Mouse (Mus musculus) G1E (cell line): ENCODE measurements around the gene Lhcgr. TPM values are rescaled to one million over a fixed set of nuclear protein-coding genes. Genes with fewer than 3 reads are reported as not detected.

Experiments used
- ATAC-seq: 2 replicates; pipeline ENCODE4 v1.8.0; 2016; ENCODE audit warnings: mild to moderate bottlenecking; ENCODE audit not compliant: insufficient number of reproducible peaks, poor library complexity, low FRiP score, severe bottlenecking; ENCODE audit errors: extremely low read depth
- DNase-seq: peaks from one replicate; pipeline ENCODE4 v3.0.0; 2012; ENCODE audit warnings: low spot score
- H3K27me3 ChIP-seq: 2 replicates; pipeline ENCODE4 v1.6.1; 2012; ENCODE audit warnings: mild to moderate bottlenecking, low read length, inconsistent platforms; ENCODE audit not compliant: insufficient read depth
- H3K36me3 ChIP-seq: replicated peaks from 2 replicates; pipeline ENCODE3; 2012; ENCODE audit warnings: mild to moderate bottlenecking, inconsistent platforms
- H3K4me1 ChIP-seq: 2 replicates; pipeline ENCODE4 v1.6.1; 2012; ENCODE audit warnings: low read depth, low read length, inconsistent platforms, mixed read lengths; ENCODE audit not compliant: insufficient read depth
- H3K4me3 ChIP-seq: 2 replicates; pipeline ENCODE4 v1.5.1; 2012; ENCODE audit warnings: low read depth, mild to moderate bottlenecking, inconsistent platforms, low read length, moderate library complexity, mixed read lengths
- H3K9me3 ChIP-seq: replicated peaks from 2 replicates; pipeline ENCODE4 v1.6.1; 2012; ENCODE audit warnings: inconsistent platforms
- CTCF ChIP-seq: IDR thresholded peaks from 2 replicates; pipeline ENCODE4 v1.5.1; 2012; ENCODE audit warnings: low read depth, low read length, inconsistent platforms, mixed read lengths
- GATA1 ChIP-seq: IDR thresholded peaks from 2 replicates; pipeline ENCODE4 v1.6.1; 2012; ENCODE audit warnings: borderline replicate concordance, low read length, inconsistent platforms, mixed read lengths
- GATA2 ChIP-seq: IDR thresholded peaks from 2 replicates; pipeline ENCODE4 v1.6.1; 2012; ENCODE audit warnings: low read depth, low read length, inconsistent platforms, borderline replicate concordance
- POLR2AphosphoS5 ChIP-seq: IDR thresholded peaks from 2 replicates; pipeline ENCODE4 v1.6.1; 2012; ENCODE audit warnings: low read depth, low read length, inconsistent platforms; ENCODE audit not compliant: insufficient replicate concordance
- TAL1 ChIP-seq: conservative IDR thresholded peaks from 2 replicates; pipeline ENCODE4 v1.6.1; 2012; ENCODE audit warnings: low read depth, low read length, inconsistent platforms, mixed read lengths
- polyA plus RNA-seq: library from polyadenylated mRNA; stranded (reverse); fragments of >175 nt; gene quantifications from 2 replicates; pipeline ENCODE4 v1.2.3, GENCODE M21; 2012
- total RNA-seq, 2 experiments: library from RNA; stranded (forward) in 1 of 2; stranded (reverse) in 1 of 2; fragments of 200-1000 nt in 1 of 2; fragments of >200 nt in 1 of 2; fragmentation: Nextera tagmentation in 1 of 2; gene quantifications; 2 replicates each; pipeline ENCODE4 v1.2.3; 2014 to 2017

The Lhcgr gene
- total and polyA plus RNA-seq, 3 experiments, result 0.16 TPM; not detected in 2

GRCm38 (mm10) chr17:88752827-88753471 is 38.8 kb downstream of the Lhcgr start:
- Histone ChIP-seq H3K9me3 (peaks cover 27% of the 10 kb centered on the region), H3K36me3 (no peaks in the 10 kb centered on the region), H3K4me3 (no peak overlapping the region), H3K4me1 (no peaks in the 10 kb centered on the region), H3K27me3 (no peaks in the 10 kb centered on the region)
- ATAC-seq, result no peak
- TF ChIP-seq POLR2AphosphoS5 (no peak), TAL1 (no peak), CTCF (no peak), GATA1 (no peak), GATA2 (no peak)
- no peak for DNase-seq

GRCm38 (mm10) chr17:88749646-88750045 is 42.1 kb downstream of the Lhcgr start:
- Histone ChIP-seq H3K27me3 (no peaks in the 10 kb centered on the region), H3K4me3 (no peak overlapping the region), H3K36me3 (no peaks in the 10 kb centered on the region), H3K9me3 (peaks cover 20% of the 10 kb centered on the region), H3K4me1 (no peaks in the 10 kb centered on the region)
- TF ChIP-seq TAL1 (no peak), GATA1 (no peak), POLR2AphosphoS5 (no peak), GATA2 (no peak), CTCF (no peak)
- ATAC-seq (no peak), DNase-seq (no peak)

DNA sequence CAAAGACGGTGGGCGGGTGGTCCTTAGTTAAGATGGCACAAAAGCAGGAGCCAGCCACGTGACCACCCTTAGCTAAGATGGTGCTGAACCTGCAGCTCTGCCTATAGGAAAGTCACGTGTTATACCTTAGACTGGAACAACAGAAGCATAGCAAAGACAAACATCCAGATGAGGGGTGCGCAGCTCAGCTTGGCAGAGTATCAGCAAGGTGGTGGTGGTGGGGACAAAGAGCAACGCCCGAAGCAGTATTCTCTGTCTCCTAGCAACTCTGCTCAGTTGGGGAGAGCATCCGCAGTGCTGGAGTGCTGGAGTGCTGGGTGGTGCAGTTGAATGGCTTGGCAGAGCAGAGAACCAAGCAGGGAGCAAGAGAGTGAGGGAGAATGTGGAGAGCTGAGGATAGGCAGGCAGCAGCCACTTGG is 85.5 kb downstream of the Lhcgr start:
- DNase-seq, result no peak
- Histone ChIP-seq H3K4me1 (no peaks in the 10 kb centered on the region), H3K27me3 (no peaks in the 10 kb centered on the region), H3K9me3 (peaks cover 9% of the 10 kb centered on the region), H3K36me3 (no peaks in the 10 kb centered on the region), H3K4me3 (no peak overlapping the region)
- no peak for ATAC-seq
- TF ChIP-seq POLR2AphosphoS5 (no peak), TAL1 (no peak)

GRCm38 (mm10) chr17:88703112-88703511 is 88.7 kb downstream of the Lhcgr start:
- no peak for ATAC-seq
- DNase-seq, result no peak
- Histone ChIP-seq H3K36me3 (no peaks in the 10 kb centered on the region), H3K4me3 (no peak overlapping the region), H3K9me3 (peaks cover 13% of the 10 kb centered on the region), H3K4me1 (no peaks in the 10 kb centered on the region), H3K27me3 (no peaks in the 10 kb centered on the region)
- no peak for TF ChIP-seq CTCF
- no peak for TF ChIP-seq GATA1
- no peak for TF ChIP-seq GATA2
- TF ChIP-seq TAL1, result no peak
- no peak for TF ChIP-seq POLR2AphosphoS5

DNA sequence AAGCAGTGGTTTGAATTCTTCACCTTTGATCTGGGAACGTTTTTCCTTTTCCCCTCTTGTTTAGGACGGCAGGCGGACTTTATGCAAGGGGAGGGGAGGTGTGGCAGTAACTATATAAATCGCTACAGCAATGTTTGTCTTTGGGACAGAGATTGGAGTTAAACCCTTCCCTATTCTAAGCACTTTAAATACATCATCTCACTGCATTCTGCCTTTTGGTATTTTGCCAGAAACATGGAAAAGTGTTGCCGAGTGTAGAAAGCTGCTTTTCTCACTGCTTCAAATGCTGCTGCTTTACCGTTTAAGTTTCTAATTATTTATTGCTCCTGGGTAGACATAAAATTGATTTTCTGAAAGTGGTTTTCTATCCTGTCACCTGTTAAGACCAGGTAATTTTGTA is 89.4 kb downstream of the Lhcgr start:
- H3K27me3 ChIP-seq, result no peaks in the 10 kb centered on the region
- no peaks in the 10 kb centered on the region for H3K4me1 ChIP-seq
- DNase-seq (no peak), ATAC-seq (no peak)
- no peaks in the 10 kb centered on the region for H3K36me3 ChIP-seq
- TF ChIP-seq GATA2 (no peak), POLR2AphosphoS5 (no peak)
- H3K4me3 ChIP-seq, result no peak overlapping the region
- peaks cover 16% of the 10 kb centered on the region for H3K9me3 ChIP-seq

DNA sequence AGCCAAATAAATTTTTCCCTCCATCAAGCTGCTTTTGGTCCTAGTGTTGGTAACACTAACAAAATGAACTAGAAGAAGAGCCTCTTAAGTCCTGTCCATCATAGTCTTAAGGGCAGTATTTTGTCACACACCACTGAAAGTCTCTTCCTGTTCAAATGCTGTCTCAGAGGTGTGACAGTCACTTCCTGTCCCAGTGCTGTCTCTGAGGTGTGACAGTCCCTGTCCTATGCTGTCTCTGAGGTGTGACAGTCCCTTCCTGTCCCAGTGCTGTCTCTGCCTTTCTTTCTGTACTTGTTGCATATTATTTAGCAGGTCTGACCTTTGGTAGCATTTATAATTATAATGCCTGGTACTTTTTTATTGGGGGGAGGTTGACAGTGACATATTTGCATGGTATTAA is 90.9 kb downstream of the Lhcgr start:
- Histone ChIP-seq H3K27me3 (no peaks in the 10 kb centered on the region), H3K4me1 (no peaks in the 10 kb centered on the region), H3K9me3 (peaks cover 7% of the 10 kb centered on the region), H3K36me3 (no peaks in the 10 kb centered on the region), H3K4me3 (no peak overlapping the region)
- ATAC-seq (no peak), DNase-seq (no peak)
- TF ChIP-seq POLR2AphosphoS5 (no peak), TAL1 (no peak), CTCF (no peak), GATA2 (no peak), GATA1 (no peak)

- Histone ChIP-seq H3K27me3 (peaks cover 4% of the 10 kb centered on the region; the same call in 1 of the 2 replicates), H3K4me3 (no peak overlapping the region), H3K9me3 (peaks cover 7% of the 10 kb centered on the region), H3K4me1 (no peaks in the 10 kb centered on the region), H3K36me3 (no peaks in the 10 kb centered on the region)
- TF ChIP-seq GATA1 (no peak), GATA2 (no peak), TAL1 (no peak), CTCF (no peak), POLR2AphosphoS5 (no peak)
- ATAC-seq, result no peak
- DNase-seq, result no peak
These were observed 95.0 kb downstream of the Lhcgr start for GRCm38 (mm10) chr17:88696656-88697333.
